Mouse (Mus musculus): Measurements from ENCODE around the gene Gm20716. TPM values are rescaled to one million over a fixed set of nuclear protein-coding genes. Genes with fewer than 3 reads are reported as not detected.

The Gm20716 gene
- polyA plus RNA-seq, 1 experiment from 2014 or later, result 26.0 TPM

GRCm38 (mm10) chr2:168213788-168214397 lies 16.3 kb downstream of the Gm20716 start:
- no peak overlapping the region for H3K27ac ChIP-seq (replicated peaks)
- WGBS, result 49% methylated on average over 5 of the region's 5 CpGs
- H3K4me2 ChIP-seq (replicated peaks), result no peak overlapping the region
- no peak overlapping the region for H3K4me3 ChIP-seq
- no peaks in the 10 kb centered on the region for H3K4me1 ChIP-seq
- H3K9me3 ChIP-seq, result no peaks in the 10 kb centered on the region
- peaks cover 87% of the 10 kb centered on the region for H3K36me3 ChIP-seq
- H3K9ac ChIP-seq (replicated peaks), result no peak overlapping the region
- ATAC-seq (replicated peaks), result no peak
- no peaks in the 10 kb centered on the region for H3K27me3 ChIP-seq

- Histone ChIP-seq H3K36me3 (peaks cover 51% of the 10 kb centered on the region), H3K4me2 (replicated peaks) (peak overlapping the region; percentile 79; the same call in 1 of the 2 replicates), H3K27ac (replicated peaks) (peak overlapping the region; percentile 99; the same call in 1 of the 2 replicates), H3K4me3 (no peak overlapping the region), H3K9ac (replicated peaks) (no peak overlapping the region), H3K9me3 (no peaks in the 10 kb centered on the region), H3K4me1 (peaks cover 25% of the 10 kb centered on the region), H3K27me3 (no peaks in the 10 kb centered on the region)
- no peak for ATAC-seq (replicated peaks)
- 90% methylated on average over 3 of the region's 3 CpGs for WGBS
Observed at GRCm38 (mm10) chr2:168207883-168208282, 22.3 kb downstream of the Gm20716 start.

GRCm38 (mm10) chr2:168206725-168207644 lies 23.2 kb downstream of the Gm20716 start, which contains the start of gene Adnp:
TSS of gene Adnp (minus strand) at chr2:168207112.
- Histone ChIP-seq H3K27ac (replicated peaks) (peak within 1 kb of the TSS; percentile 99), H3K36me3 (peaks cover 43% of the 10 kb centered on the region), H3K9me3 (no peaks in the 10 kb centered on the region), H3K27me3 (no peaks in the 10 kb centered on the region), H3K4me2 (replicated peaks) (peak within 1 kb of the TSS; percentile 79), H3K4me1 (peaks cover 29% of the 10 kb centered on the region), H3K9ac (replicated peaks) (peak within 1 kb of the TSS; percentile 100), H3K4me3 (peak within 1 kb of the TSS; percentile 100)
- under 1% methylated on average over 43 of the region's 89 CpGs for WGBS
- peak; percentile 89 for ATAC-seq (replicated peaks)

DNA sequence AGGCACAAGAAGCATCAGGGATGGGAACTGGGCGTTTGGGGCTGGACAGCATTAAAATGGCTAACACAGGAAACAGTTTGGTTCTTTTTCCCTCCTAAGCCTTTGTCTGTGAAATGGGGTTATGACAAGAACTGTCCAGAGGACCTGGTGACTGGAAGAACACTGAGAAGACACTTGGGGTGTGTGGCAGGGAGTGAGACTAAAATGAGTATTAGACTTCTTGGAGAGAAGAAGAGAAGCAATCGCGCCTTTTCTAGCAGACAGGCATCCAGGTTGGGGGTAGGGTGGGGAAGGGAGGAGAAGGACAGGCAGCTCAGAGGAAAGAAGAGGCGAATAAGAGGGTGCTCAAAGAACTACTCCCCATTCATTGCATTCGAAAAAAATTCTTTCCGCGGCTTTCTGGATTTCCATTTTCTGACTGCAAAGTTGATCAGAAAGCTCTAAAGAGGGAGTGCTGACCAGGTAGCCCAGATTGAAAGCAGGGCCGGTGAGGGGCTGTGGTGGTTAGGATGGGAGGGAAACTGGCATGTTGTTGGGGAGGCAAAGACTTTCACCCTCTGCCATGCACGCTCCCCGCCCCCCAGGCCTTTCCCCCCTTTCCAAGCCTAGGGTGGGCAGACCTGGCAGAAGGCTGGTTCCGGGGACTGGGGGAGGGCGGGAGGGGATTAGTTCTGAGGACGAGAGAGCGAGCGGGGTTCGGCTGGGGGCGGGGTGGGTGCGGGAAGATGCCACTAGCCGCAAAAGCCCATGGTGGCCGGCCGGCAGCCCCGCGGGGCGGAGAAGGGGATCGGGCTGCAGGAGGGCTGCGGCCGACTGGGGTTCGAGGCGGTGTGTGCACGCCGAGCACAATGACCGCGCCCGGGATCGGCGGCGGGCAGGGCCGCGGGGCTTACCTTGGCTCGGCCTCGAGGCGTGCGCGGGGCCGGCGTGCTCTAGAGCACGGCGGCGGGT lies 24.2 kb downstream of the Gm20716 start:
- Histone ChIP-seq H3K36me3 (peaks cover 34% of the 10 kb centered on the region), H3K4me1 (peaks cover 36% of the 10 kb centered on the region), H3K9ac (replicated peaks) (peak overlapping the region; percentile 100), H3K4me2 (replicated peaks) (peak overlapping the region; percentile 79), H3K9me3 (no peaks in the 10 kb centered on the region), H3K27me3 (no peaks in the 10 kb centered on the region), H3K27ac (replicated peaks) (peak overlapping the region; percentile 99), H3K4me3 (peak overlapping the region; percentile 100)
- under 1% methylated on average over 37 of the region's 49 CpGs for WGBS
- ATAC-seq (replicated peaks), result peak; percentile 40

DNA sequence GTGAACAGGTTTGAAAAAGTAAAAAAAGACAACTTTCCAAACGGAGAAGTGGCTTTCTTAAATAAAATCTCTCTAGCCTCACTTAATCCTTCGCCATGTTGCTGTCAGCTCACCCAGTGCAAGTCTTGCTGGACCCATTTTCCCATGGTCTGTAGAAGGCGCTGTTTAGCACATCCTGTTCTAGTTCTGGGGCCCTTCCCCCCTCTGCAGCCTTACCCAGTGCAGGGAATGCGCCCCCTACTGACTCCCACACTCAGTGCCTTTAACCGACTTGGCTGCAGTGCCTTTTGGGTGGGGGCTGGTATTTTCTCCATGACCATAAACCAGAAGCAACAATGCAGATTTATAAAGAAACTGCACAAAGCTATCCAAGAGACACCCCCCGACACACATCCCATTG lies 24.9 kb downstream of the Gm20716 start:
- Histone ChIP-seq H3K9me3 (no peaks in the 10 kb centered on the region), H3K9ac (replicated peaks) (peak overlapping the region; percentile 100), H3K27me3 (no peaks in the 10 kb centered on the region), H3K27ac (replicated peaks) (peak overlapping the region; percentile 99), H3K4me1 (peaks cover 43% of the 10 kb centered on the region), H3K4me2 (replicated peaks) (peak overlapping the region; percentile 79), H3K4me3 (peak overlapping the region; percentile 100), H3K36me3 (peaks cover 28% of the 10 kb centered on the region; the same call in 1 of the 2 replicates)
- ATAC-seq (replicated peaks), result peak; percentile 32
- WGBS, result 5% methylated on average over 6 of the region's 6 CpGs

- H3K9ac ChIP-seq (replicated peaks), result peak overlapping the region; percentile 100
Observed at GRCm38 (mm10) chr2:168204476-168204999, 25.6 kb downstream of the Gm20716 start.

DNA sequence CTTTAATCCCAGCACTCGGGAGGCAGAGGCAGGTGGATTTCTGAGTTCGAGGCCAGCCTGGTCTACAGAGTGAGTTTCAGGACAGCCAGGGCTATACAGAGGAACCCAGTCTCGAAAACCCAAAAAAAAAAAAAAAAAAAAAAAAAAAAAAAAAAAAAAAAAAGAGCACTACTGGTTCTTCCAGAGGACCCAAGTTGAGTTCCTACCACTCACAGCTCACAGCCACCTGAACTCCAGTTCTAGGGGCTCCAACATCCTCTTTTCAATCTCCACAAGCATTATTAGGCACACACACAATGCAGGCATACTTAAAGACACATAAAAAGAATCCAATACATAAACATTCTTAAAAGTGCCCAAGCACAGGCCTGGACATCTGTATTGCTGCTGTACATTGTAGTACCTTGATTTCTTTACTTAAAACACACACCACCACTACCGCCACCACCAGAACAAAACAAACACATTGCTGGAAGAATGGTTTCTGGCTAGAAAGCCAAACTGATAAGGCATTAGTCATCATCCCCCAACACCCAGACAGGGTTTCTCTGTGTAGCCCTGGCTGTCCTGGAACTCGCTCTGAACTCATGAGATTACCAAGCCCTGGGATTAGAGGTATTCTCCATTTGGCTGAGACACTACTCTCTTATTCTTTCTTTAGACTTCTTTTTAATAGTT lies 30.0 kb downstream of the Gm20716 start:
- WGBS, result 73% methylated on average over 5 of the region's 5 CpGs
- peaks cover 20% of the 10 kb centered on the region; the same call in 1 of the 2 replicates for H3K36me3 ChIP-seq
- H3K4me2 ChIP-seq (replicated peaks), result no peak overlapping the region
- H3K27ac ChIP-seq (replicated peaks), result no peak overlapping the region
- H3K9ac ChIP-seq (replicated peaks), result no peak overlapping the region
- ATAC-seq (replicated peaks), result no peak
- no peak overlapping the region for H3K4me3 ChIP-seq
- no peaks in the 10 kb centered on the region for H3K9me3 ChIP-seq
- no peaks in the 10 kb centered on the region for H3K27me3 ChIP-seq
- peaks cover 76% of the 10 kb centered on the region for H3K4me1 ChIP-seq

More at GRCm38 (mm10) chr2:168204476-168204999, 25.6 kb downstream of the Gm20716 start:
- Histone ChIP-seq H3K9me3 (no peaks in the 10 kb centered on the region), H3K4me2 (replicated peaks) (peak overlapping the region; percentile 79), H3K4me3 (peak overlapping the region; percentile 100), H3K36me3 (peaks cover 25% of the 10 kb centered on the region; the same call in 1 of the 2 replicates), H3K27ac (replicated peaks) (no peak overlapping the region), H3K27me3 (no peaks in the 10 kb centered on the region), H3K4me1 (peaks cover 49% of the 10 kb centered on the region)
- 87% methylated on average over 8 of the region's 8 CpGs for WGBS
- ATAC-seq (replicated peaks), result no peak

- WGBS, result 87% methylated on average over 4 of the region's 4 CpGs
- no peak for ATAC-seq (replicated peaks)
- Histone ChIP-seq H3K4me2 (replicated peaks) (no peak overlapping the region), H3K36me3 (peaks cover 19% of the 10 kb centered on the region; the same call in 1 of the 2 replicates), H3K27ac (replicated peaks) (no peak overlapping the region), H3K4me3 (no peak overlapping the region), H3K4me1 (peaks cover 76% of the 10 kb centered on the region), H3K27me3 (no peaks in the 10 kb centered on the region), H3K9ac (replicated peaks) (no peak overlapping the region), H3K9me3 (no peaks in the 10 kb centered on the region)
Observed at GRCm38 (mm10) chr2:168199476-168199875, 30.7 kb downstream of the Gm20716 start.

DNA sequence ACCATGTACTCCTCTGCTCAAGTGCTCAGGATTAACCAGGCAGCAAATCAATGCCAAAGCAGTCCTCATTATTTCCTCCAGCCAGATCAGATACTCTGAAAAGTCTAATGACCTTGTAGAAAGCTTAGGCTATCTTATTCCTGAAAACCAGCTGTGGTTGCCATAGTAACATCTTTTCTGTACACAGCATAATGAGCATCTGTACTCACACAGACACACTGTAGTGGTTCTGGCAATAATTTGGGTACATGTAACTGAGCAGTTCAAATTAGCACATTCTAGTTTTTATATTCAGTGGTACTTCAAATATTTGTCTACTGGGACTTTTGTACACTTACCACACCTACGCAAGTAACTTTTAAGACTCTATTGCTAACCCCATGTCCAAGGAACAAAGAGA lies 31.7 kb downstream of the Gm20716 start:
- no peak overlapping the region for H3K27ac ChIP-seq (replicated peaks)
- H3K4me3 ChIP-seq, result no peak overlapping the region
- H3K27me3 ChIP-seq, result no peaks in the 10 kb centered on the region
- no peak overlapping the region for H3K4me2 ChIP-seq (replicated peaks)
- peaks cover 11% of the 10 kb centered on the region; the same call in 1 of the 2 replicates for H3K36me3 ChIP-seq
- no peak overlapping the region for H3K9ac ChIP-seq (replicated peaks)
- H3K4me1 ChIP-seq, result peaks cover 77% of the 10 kb centered on the region
- WGBS, result 83% methylated on average over 1 of the region's 1 CpGs
- no peak; the same call in 1 of the 2 replicates for ATAC-seq (replicated peaks)
- H3K9me3 ChIP-seq, result no peaks in the 10 kb centered on the region

DNA sequence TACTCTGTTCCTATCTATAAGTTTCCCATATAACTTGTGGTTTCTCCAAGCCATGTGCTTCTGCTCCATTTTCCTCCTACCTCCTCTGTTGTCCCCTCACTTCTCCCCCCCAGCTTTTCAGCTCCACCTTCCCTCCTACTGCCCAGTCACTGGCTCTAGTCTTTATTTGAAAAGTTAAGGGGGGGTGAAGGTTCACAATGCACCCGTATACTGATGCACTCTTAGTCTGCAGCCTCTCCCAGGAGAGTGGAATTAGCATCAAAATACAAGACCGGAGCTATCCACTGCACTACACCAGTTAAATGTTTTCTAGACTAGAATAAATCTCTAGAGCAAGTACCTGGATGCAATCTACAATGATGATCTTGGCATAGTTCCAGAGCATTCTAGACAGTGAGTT lies 34.4 kb downstream of the Gm20716 start:
- no peak overlapping the region for H3K4me3 ChIP-seq
- ATAC-seq (replicated peaks), result no peak
- no peak overlapping the region for H3K4me2 ChIP-seq (replicated peaks)
- no peak overlapping the region for H3K27ac ChIP-seq (replicated peaks)
- H3K9me3 ChIP-seq, result no peaks in the 10 kb centered on the region
- H3K36me3 ChIP-seq, result 0 out of 2 replicates have a peak, but pooled peaks cover 6% of the 10 kb centered on the region
- 43% methylated on average over 2 of the region's 2 CpGs for WGBS
- H3K27me3 ChIP-seq, result no peaks in the 10 kb centered on the region
- H3K9ac ChIP-seq (replicated peaks), result no peak overlapping the region
- H3K4me1 ChIP-seq, result peaks cover 78% of the 10 kb centered on the region

DNA sequence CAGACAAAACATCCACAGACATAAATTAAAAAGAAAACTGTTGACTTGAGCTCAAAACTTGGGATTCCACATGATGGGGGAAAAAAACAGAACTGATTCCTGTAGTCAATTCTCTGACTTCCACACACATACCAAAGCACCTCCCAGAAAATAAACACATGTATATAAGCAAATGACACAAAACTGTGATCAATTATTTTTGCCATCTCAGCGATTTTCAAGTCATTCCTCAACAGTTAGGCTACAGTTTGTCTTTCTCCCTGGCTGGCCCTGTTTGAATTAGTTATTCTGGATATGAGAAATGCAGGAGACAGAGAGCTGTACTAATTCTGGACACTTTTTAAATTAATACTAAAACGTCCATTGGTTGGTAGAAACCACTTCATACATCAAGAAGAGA lies 36.5 kb downstream of the Gm20716 start:
- Histone ChIP-seq H3K4me3 (no peak overlapping the region), H3K27ac (replicated peaks) (no peak overlapping the region), H3K9me3 (no peaks in the 10 kb centered on the region), H3K36me3 (0 out of 2 replicates have a peak, but pooled peaks cover 6% of the 10 kb centered on the region), H3K4me1 (peaks cover 76% of the 10 kb centered on the region), H3K27me3 (no peaks in the 10 kb centered on the region), H3K9ac (replicated peaks) (no peak overlapping the region), H3K4me2 (replicated peaks) (no peak overlapping the region)
- ATAC-seq (replicated peaks), result no peak
- 75% methylated on average over 2 of the region's 2 CpGs for WGBS
